Mouse (Mus musculus) limb, embryonic 14.5 days (tissue): ENCODE measurements around the gene Nr0b2. TPM values are rescaled to one million over a fixed set of nuclear protein-coding genes. Genes with fewer than 3 reads are reported as not detected.

Source experiments
- ATAC-seq: fragments of 200-750 bp; cut with Nextera tagmentation; 2 replicates; pipeline ENCODE4 v1.8.0; 2017; ENCODE audit warnings: low read depth, moderate number of reproducible peaks, moderate TSS enrichment; ENCODE audit not compliant: low FRiP score
- DNase-seq: peaks from one replicate; pipeline ENCODE4 v3.0.0-alpha.2; 2015; ENCODE audit warnings: low spot score
- H3K27ac ChIP-seq: fragments of 300-500 bp; sonication (generic); replicated peaks from 2 replicates; pipeline ENCODE4 v1.5.1; 2014; ENCODE audit warnings: low read depth, mild to moderate bottlenecking, low read length, moderate library complexity, mixed read lengths
- H3K27me3 ChIP-seq: fragments of 300-500 bp; sonication (generic); 2 replicates; pipeline ENCODE4 v1.6.1; 2014; ENCODE audit warnings: low read length, mixed read lengths; ENCODE audit not compliant: control insufficient read depth, insufficient read depth
- H3K36me3 ChIP-seq: fragments of 300-500 bp; sonication (generic); 2 replicates; pipeline ENCODE4 v1.6.1; 2014; ENCODE audit warnings: mild to moderate bottlenecking, low read length, moderate library complexity, mixed read lengths; ENCODE audit not compliant: control insufficient read depth, insufficient read depth
- H3K4me1 ChIP-seq: fragments of 300-500 bp; sonication (generic); 2 replicates; pipeline ENCODE4 v1.6.1; 2014; ENCODE audit warnings: antibody characterized with exemption, low read length, mixed read lengths; ENCODE audit not compliant: control insufficient read depth, insufficient read depth
- H3K4me2 ChIP-seq: fragments of 300-500 bp; sonication (generic); replicated peaks from 2 replicates; pipeline ENCODE4 v1.6.1; 2014; ENCODE audit warnings: low read depth, mild to moderate bottlenecking, low read length, moderate library complexity; ENCODE audit not compliant: severe bottlenecking
- H3K4me3 ChIP-seq: fragments of 300-500 bp; sonication (generic); replicated peaks from 2 replicates; pipeline ENCODE4 v1.5.1; 2014; ENCODE audit warnings: low read length
- H3K9ac ChIP-seq: fragments of 300-500 bp; sonication (generic); 2 replicates; pipeline ENCODE4 v1.6.1; 2014; ENCODE audit warnings: mild to moderate bottlenecking, low read depth, low read length, moderate library complexity; ENCODE audit not compliant: severe bottlenecking
- H3K9me3 ChIP-seq: fragments of 300-500 bp; sonication (generic); 2 replicates; pipeline ENCODE4 v1.6.1; 2016; ENCODE audit warnings: low read length; ENCODE audit not compliant: control insufficient read depth
- POLR2A ChIP-seq: fragments of 200-500 bp; IDR thresholded peaks from 2 replicates; pipeline ENCODE4 v1.8.0; 2012; ENCODE audit warnings: inconsistent platforms, mild to moderate bottlenecking, moderate library complexity, borderline replicate concordance; ENCODE audit not compliant: insufficient read depth, insufficient read length; ENCODE audit errors: extremely low read depth
- WGBS: fragments of 180-500 bp; shearing (Covaris S2); extraction: QIAGEN DNeasy Blood & Tissue Kit; methylation state at CpG from one replicate; pipeline ENCODE4 v1.1.7; 2014; 5-methylcytosine and 5-hydroxymethylcytosine counted together
- polyA plus RNA-seq, 2 experiments: library from polyadenylated mRNA; depleted of rRNA in 1 of 2; stranded (reverse) in 1 of 2; unstranded in 1 of 2; fragments of >200 nt; fragmentation: Nextera tagmentation in 1 of 2; extraction: Ambion mirVana in 1 of 2; gene quantifications; 2 replicates each; pipeline versions ENCODE4 v1.2.1 to v1.2.3; 2012 to 2014

Gene Nr0b2
- polyA plus RNA-seq, 2 experiments, result 0.05 to 0.17 TPM

GRCm38 (mm10) chr4:133595538-133595937 is 42.4 kb downstream of the Nr0b2 start:
- DNase-seq (no peak), ATAC-seq (no peak)
- Histone ChIP-seq H3K4me2 (no peak overlapping the region), H3K4me3 (no peak overlapping the region), H3K27me3 (peaks cover 17% of the 10 kb centered on the region), H3K27ac (no peak overlapping the region), H3K9ac (no peak overlapping the region), H3K36me3 (peaks cover 14% of the 10 kb centered on the region), H3K9me3 (no peaks in the 10 kb centered on the region), H3K4me1 (peaks cover 4% of the 10 kb centered on the region; the same call in 1 of the 2 replicates)
- 62% methylated on average over 7 of the region's 7 CpGs for WGBS
- no peak for TF ChIP-seq POLR2A

GRCm38 (mm10) chr4:133596084-133596483 is 42.9 kb downstream of the Nr0b2 start:
- Histone ChIP-seq H3K36me3 (peaks cover 8% of the 10 kb centered on the region), H3K4me3 (no peak overlapping the region), H3K4me1 (peaks cover 4% of the 10 kb centered on the region; the same call in 1 of the 2 replicates), H3K27ac (no peak overlapping the region), H3K4me2 (no peak overlapping the region), H3K9ac (no peak overlapping the region), H3K9me3 (no peaks in the 10 kb centered on the region), H3K27me3 (peaks cover 17% of the 10 kb centered on the region)
- ATAC-seq, result no peak
- TF ChIP-seq POLR2A, result no peak
- DNase-seq, result no peak
- 72% methylated on average over 6 of the region's 6 CpGs for WGBS

GRCm38 (mm10) chr4:133598616-133599015 is 45.4 kb downstream of the Nr0b2 start:
- no peak overlapping the region for H3K4me3 ChIP-seq
- ATAC-seq (no peak), DNase-seq (no peak)
- H3K9me3 ChIP-seq, result no peaks in the 10 kb centered on the region
- no peak overlapping the region for H3K4me2 ChIP-seq
- WGBS, result 36% methylated on average over 4 of the region's 4 CpGs
- H3K27me3 ChIP-seq, result peaks cover 35% of the 10 kb centered on the region
- no peak overlapping the region for H3K27ac ChIP-seq
- no peak overlapping the region for H3K9ac ChIP-seq
- peaks cover 4% of the 10 kb centered on the region; the same call in 1 of the 2 replicates for H3K4me1 ChIP-seq
- no peak for TF ChIP-seq POLR2A
- H3K36me3 ChIP-seq, result peaks cover 6% of the 10 kb centered on the region; the same call in 1 of the 2 replicates

- H3K9ac ChIP-seq, result peak overlapping the region; percentile 58
- 19% methylated on average over 7 of the region's 7 CpGs for WGBS
- H3K4me2 ChIP-seq, result peak overlapping the region; percentile 75
- peaks cover 4% of the 10 kb centered on the region; the same call in 1 of the 2 replicates for H3K4me1 ChIP-seq
- DNase-seq (no peak), ATAC-seq (no peak)
- H3K27ac ChIP-seq, result no peak overlapping the region
- H3K36me3 ChIP-seq, result peaks cover 11% of the 10 kb centered on the region
- peaks cover 35% of the 10 kb centered on the region for H3K27me3 ChIP-seq
- H3K9me3 ChIP-seq, result no peaks in the 10 kb centered on the region
- no peak for TF ChIP-seq POLR2A
- peak overlapping the region; percentile 59 for H3K4me3 ChIP-seq
Observed at GRCm38 (mm10) chr4:133599116-133599515, 45.9 kb downstream of the Nr0b2 start.

- peak; percentile 91 for DNase-seq
- WGBS, result under 1% methylated on average over 49 of the region's 50 CpGs
- Histone ChIP-seq H3K4me2 (peak overlapping the region; percentile 75), H3K9me3 (no peaks in the 10 kb centered on the region), H3K9ac (peak overlapping the region; percentile 58), H3K4me1 (peaks cover 4% of the 10 kb centered on the region; the same call in 1 of the 2 replicates), H3K36me3 (peaks cover 13% of the 10 kb centered on the region), H3K4me3 (peak overlapping the region; percentile 59), H3K27ac (no peak overlapping the region), H3K27me3 (peaks cover 35% of the 10 kb centered on the region)
- ATAC-seq, result peak; percentile 93
- no peak for TF ChIP-seq POLR2A
Observed at GRCm38 (mm10) chr4:133599571-133600073, 46.4 kb downstream of the Nr0b2 start.

GRCm38 (mm10) chr4:133600306-133600705 is 47.1 kb downstream of the Nr0b2 start:
- ATAC-seq (no peak), DNase-seq (no peak)
- Histone ChIP-seq H3K4me1 (peaks cover 4% of the 10 kb centered on the region; the same call in 1 of the 2 replicates), H3K9me3 (no peaks in the 10 kb centered on the region), H3K36me3 (peaks cover 16% of the 10 kb centered on the region), H3K9ac (peak overlapping the region; percentile 58), H3K4me3 (peak overlapping the region; percentile 59), H3K4me2 (peak overlapping the region; percentile 75), H3K27ac (no peak overlapping the region), H3K27me3 (peaks cover 35% of the 10 kb centered on the region)
- 8% methylated on average over 9 of the region's 9 CpGs for WGBS
- TF ChIP-seq POLR2A, result no peak
